Mouse (Mus musculus) bone marrow, adult 2 months (tissue): ENCODE measurements at regions not wholly inside any gene's neighbourhood (a gene's known extent, or its start where the extent isn't known, plus 50 kb on each side); places are given as distances from the start of the nearest gene placed in this dataset.

Experiments
- CTCF ChIP-seq: fragments of 200-500 bp; IDR thresholded peaks from 2 replicates; pipeline ENCODE4 v1.5.1; 2011; ENCODE audit warnings: low read length, control low read depth; ENCODE audit not compliant: control insufficient read depth, insufficient read depth
- POLR2A ChIP-seq: fragments of 200-500 bp; IDR thresholded peaks from 2 replicates; pipeline ENCODE4 v1.6.1; 2011; ENCODE audit warnings: low read depth, mild to moderate bottlenecking, control low read depth, low read length, borderline replicate concordance; ENCODE audit not compliant: control insufficient read depth

DNA sequence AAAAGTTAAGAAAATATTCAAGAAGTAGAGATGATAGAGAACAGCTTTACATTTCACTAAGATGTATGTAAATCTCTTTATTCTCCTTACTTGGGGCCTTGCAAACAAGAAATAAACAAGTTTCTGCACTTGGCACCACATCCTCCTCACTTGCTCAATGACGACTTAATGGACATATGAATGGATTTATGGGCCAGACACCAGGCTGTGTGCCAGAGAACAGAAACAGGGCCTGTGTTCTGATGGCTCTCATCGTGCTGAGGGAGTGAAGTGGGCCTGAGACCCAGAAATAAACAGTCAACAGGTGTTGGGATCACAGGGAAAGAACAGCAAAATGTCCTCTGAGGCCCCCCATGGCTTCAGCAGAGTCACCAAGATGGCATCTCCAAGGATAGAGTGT, 201.6 kb downstream of the Plpp3 start:
- TF ChIP-seq CTCF, result no peak
- TF ChIP-seq POLR2A, result no peak
